Mouse (Mus musculus) monocyte, adult 2 months (primary cell): Measurements from ENCODE around the gene Psmd13.

ENCODE experiments used
- DNase-seq, 2 experiments: peaks; one replicate each; pipeline ENCODE4 v3.0.0; 2022; ENCODE audit warnings: low spot score in 2 of 2, low read depth in 1 of 2

Psmd13 gene

GRCm38 (mm10) chr7:140902036-140902875 lies 20.5 kb downstream of the Psmd13 start:
- no peak for DNase-seq

- DNase-seq = peak in 1 of 2 experiments; percentile 37
These were observed 21.4 kb downstream of the Psmd13 start for GRCm38 (mm10) chr7:140903212-140903611.

- DNase-seq = no peak
These were observed 23.9 kb downstream of the Psmd13 start for GRCm38 (mm10) chr7:140905642-140906081.

DNA sequence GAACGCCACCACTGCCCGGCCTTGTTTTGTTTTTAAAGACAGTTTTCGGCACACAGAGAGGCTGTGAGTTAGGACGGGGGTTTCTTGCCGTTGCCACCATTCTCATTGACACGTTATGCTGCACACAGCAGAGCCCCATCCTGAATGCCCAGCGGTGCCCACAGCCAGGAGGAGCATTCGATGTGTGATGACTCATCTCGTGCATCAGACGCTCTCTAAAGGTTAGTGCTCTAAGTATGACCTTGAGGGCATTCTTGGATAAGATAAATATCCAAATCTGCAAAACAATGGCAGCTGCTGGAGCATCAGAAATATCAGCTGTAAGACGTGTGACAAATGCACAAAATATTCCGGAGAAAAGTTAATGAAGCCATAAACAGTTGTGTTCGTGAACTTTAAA lies 25.4 kb downstream of the Psmd13 start:
- no peak for DNase-seq

- no peak for DNase-seq
These were observed 25.9 kb downstream of the Psmd13 start for GRCm38 (mm10) chr7:140907697-140908096.

DNA sequence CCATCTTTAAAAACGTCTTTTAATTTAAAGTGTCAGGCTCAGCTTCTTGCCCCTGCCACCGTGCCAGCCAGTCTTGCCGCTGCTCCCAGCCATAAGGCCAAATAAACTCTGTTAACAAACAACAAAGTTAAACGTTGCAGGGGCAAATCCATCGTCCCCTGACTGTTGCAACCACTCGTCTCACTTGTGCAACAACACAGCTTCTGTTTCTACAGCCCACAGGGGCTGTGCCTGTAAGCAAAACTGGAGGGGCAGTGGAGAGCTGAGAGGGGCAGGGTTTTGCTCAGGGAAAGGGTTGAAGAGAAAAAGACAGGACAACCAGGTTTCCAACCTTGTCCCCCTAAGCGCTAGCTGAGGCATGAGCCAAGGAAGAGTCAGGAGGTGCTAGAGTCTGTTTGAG lies 26.4 kb downstream of the Psmd13 start:
- DNase-seq = peak in 1 of 2 experiments; percentile 14

DNA sequence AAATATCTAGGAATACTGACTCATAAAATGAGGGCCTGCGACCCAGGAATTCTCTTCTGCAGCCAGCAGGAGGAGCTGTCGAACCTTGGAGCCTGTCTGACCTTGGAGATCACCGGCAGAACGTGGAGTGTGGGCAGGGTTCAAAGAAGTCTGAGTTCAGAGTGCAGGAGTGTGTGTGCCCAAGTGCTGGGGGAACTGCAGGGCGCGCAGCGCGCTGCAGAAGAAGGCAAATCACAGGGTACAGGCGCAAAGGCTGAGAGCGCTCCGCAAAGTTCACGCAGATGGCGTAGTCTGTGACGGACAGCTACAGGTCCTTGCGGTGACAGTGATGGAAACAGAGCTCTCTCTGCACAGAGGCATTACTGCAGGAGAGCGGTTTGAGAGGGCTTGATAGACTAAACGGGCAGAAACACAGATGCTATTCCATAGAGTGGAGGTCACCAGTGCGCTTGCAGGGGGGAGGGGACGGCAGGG lies 26.9 kb downstream of the Psmd13 start:
- peak; percentile 33 to 70 for DNase-seq

DNA sequence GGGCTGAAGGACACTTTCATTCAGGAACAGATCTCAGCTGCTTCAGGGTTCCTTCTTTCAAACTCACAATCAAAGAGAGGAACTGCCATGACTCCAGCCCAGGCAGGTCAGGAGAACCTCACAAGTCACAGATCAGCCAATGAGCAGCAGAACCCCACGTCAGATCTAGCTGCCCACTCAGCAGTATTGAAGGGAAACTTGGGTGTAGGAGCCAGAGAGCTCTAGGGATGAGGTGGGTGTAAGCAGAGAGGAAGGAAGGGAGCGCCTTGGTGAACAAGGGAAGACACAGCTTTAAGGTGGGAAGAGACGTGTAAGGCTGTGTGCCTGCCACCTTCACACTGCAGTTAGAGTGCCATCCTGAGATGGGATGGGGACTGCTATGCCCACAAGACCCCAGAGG lies 30.5 kb downstream of the Psmd13 start:
- DNase-seq = no peak

GRCm38 (mm10) chr7:140912846-140913482 lies 31.2 kb downstream of the Psmd13 start:
- no peak for DNase-seq

- no peak for DNase-seq
These were observed 32.4 kb downstream of the Psmd13 start for GRCm38 (mm10) chr7:140914031-140914690.

DNA sequence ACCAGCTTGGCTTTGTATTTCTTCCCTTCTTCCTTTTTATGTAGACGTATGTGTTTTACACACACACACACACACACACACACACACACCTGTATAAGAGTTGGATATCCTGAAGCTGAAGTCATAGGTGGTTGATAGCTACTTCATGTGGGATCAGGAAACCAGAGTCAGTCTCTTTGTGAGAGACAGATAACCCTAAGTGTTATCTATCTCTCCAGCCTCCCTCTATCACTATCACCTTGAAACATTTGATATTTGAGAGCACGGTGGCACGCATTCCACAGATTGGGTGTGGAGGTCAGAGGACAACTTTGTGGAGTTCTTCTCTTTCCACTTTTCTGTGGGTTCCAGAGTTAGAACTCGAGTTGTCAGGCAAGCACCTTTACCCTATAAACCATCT lies 38.1 kb downstream of the Psmd13 start:
- no peak for DNase-seq

- no peak for DNase-seq
These were observed 38.8 kb downstream of the Psmd13 start, which contains the start of gene Nlrp6 for GRCm38 (mm10) chr7:140920418-140921029. Gene Nlrp6 (plus strand): TSS chr7:140920902.

- DNase-seq = no peak
These were observed 39.6 kb downstream of the Psmd13 start for GRCm38 (mm10) chr7:140921225-140921975.

GRCm38 (mm10) chr7:140922398-140923069 lies 40.8 kb downstream of the Psmd13 start:
- no peak for DNase-seq

DNA sequence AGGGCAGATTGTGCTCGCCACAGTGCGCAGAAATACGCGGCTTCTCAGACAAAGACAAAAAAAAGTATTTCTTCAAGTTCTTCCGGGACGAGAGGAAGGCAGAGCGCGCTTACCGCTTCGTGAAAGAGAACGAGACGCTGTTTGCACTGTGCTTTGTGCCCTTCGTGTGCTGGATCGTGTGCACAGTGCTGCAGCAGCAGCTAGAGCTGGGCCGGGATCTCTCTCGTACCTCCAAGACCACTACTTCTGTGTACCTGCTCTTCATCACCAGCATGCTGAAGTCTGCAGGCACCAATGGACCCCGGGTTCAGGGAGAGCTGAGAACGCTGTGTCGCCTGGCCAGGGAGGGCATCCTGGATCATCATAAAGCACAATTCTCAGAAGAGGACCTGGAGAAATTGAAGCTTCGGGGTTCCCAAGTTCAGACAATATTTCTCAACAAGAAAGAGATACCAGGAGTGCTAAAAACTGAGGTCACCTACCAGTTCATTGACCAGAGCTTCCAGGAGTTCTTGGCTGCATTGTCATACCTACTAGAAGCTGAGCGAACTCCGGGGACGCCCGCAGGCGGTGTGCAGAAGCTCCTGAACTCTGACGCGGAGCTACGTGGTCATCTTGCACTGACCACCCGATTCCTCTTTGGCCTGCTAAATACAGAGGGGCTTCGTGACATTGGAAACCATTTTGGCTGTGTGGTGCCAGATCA lies 41.5 kb downstream of the Psmd13 start:
- DNase-seq = no peak

GRCm38 (mm10) chr7:140927181-140927580 lies 45.4 kb downstream of the Psmd13 start:
- no peak for DNase-seq

DNA sequence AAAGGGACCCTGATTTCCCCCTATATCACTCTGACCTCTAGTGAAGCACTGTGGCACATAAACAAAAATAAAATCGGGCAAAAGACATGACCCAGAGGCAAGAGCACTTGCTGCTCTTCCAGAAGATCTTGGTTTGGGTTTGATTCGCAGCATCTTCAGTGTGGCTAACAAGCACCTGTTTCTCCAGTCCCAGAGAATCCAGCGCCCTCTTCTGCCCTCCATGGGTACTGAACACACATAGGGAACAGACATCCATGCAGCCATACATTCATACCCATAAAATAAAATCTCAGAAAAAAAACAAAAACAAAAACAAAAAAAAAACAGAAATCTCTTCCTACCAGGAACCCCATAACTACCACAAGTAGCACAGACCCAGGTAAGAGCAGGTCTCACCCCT lies 56.7 kb downstream of the Psmd13 start:
- no peak for DNase-seq

- DNase-seq = no peak
These were observed 57.1 kb downstream of the Psmd13 start for GRCm38 (mm10) chr7:140938896-140939295.

GRCm38 (mm10) chr7:140939669-140940171 lies 58.0 kb downstream of the Psmd13 start:
- DNase-seq = no peak
